Mouse (Mus musculus): ENCODE data around the gene Tbc1d10c.

- no peak for TF ChIP-seq CTCF (conservative IDR thresholded peaks at IDR 0.05; ENCODE audit: low read length)
- TF ChIP-seq NANOG (IDR thresholded peaks at IDR 0.05; ENCODE audit: borderline replicate concordance, low read length): no peak
- no peak for TF ChIP-seq POU5F1 (IDR thresholded peaks at IDR 0.05; ENCODE audit: borderline replicate concordance, low read length)
Measured at GRCm38 (mm10) chr19:4228891-4229290, 37.8 kb upstream of the Tbc1d10c start.
